ENCODE assay signal across 8 mouse cellular contexts in genomic region chr8:85037681-85038531, GRCm38 (mm10). TPM values are rescaled to one million over a fixed set of nuclear protein-coding genes. Genes with fewer than 3 reads are reported as not detected.
A peak's percentile ranks its signal among the peaks of the same experiment; 100 is the strongest.
DNase-seq lines count a peak whose midpoint lies in the region; ATAC-seq and TF ChIP-seq lines count a peak whose summit lies in the region.

No protein-coding gene starts in this region.

- peak overlapping the region; percentile 96 for H3K9ac ChIP-seq in embryonic facial prominence, embryonic 12.5 days
- H3K9ac ChIP-seq in heart, embryonic 15.5 days, result peak overlapping the region; percentile 95
- peak overlapping the region; percentile 78 for H3K9ac ChIP-seq in liver, postnatal 0 days (replicated peaks)
- peak overlapping the region; percentile 95 for H3K9ac ChIP-seq in neural tube, embryonic 12.5 days

- ATAC-seq in activated CD4-positive, CD25-positive, alpha-beta regulatory T cell, adult 4 months, result peak; percentile 33
- ATAC-seq in embryonic facial prominence, embryonic 12.5 days (ENCODE audit: insufficient number of reproducible peaks, insufficient read depth, low FRiP score, low TSS enrichment), result 0 out of 2 replicates have a peak, but pooled peaks have one; percentile 2
- ATAC-seq in heart, embryonic 15.5 days (replicated peaks; ENCODE audit: insufficient number of reproducible peaks, insufficient read depth, low FRiP score, low read depth), result 0 out of 2 replicates have a peak, but pooled peaks have one; percentile 2
- ATAC-seq in liver, postnatal 0 days, result 0 out of 2 replicates have a peak, but pooled peaks have one; percentile 5
- no peak for ATAC-seq in neural tube, embryonic 12.5 days (ENCODE audit: low FRiP score, low read depth)

- DNase-seq in B cell, adult 2 months, result peak; percentile 40 to 51
- peak; percentile 64 for DNase-seq in kidney, postnatal 10 days
- peak; percentile 76 for DNase-seq in liver, postnatal 0 days
- peak; percentile 54 for DNase-seq in testis, postnatal 14 days (ENCODE audit: low spot score)

- H3K27me3 ChIP-seq in embryonic facial prominence, embryonic 12.5 days, result no peaks in the 10 kb centered on the region
- H3K27me3 ChIP-seq in heart, embryonic 15.5 days, result no peaks in the 10 kb centered on the region
- no peaks in the 10 kb centered on the region for H3K27me3 ChIP-seq in liver, postnatal 0 days (ENCODE audit: insufficient read depth, low read length)
- H3K27me3 ChIP-seq in neural tube, embryonic 12.5 days (replicated peaks), result no peaks in the 10 kb centered on the region

- peaks cover 19% of the 10 kb centered on the region for H3K4me1 ChIP-seq in embryonic facial prominence, embryonic 12.5 days
- peaks cover 31% of the 10 kb centered on the region for H3K4me1 ChIP-seq in heart, embryonic 15.5 days (replicated peaks)
- peaks cover 38% of the 10 kb centered on the region for H3K4me1 ChIP-seq in liver, postnatal 0 days (ENCODE audit: insufficient read depth)
- H3K4me1 ChIP-seq in neural tube, embryonic 12.5 days, result peaks cover 30% of the 10 kb centered on the region

- peak overlapping the region; percentile 100 for H3K27ac ChIP-seq in embryonic facial prominence, embryonic 12.5 days
- peak overlapping the region; percentile 100 for H3K27ac ChIP-seq in heart, embryonic 15.5 days
- H3K27ac ChIP-seq in liver, postnatal 0 days (ENCODE audit: low read depth), result peak overlapping the region; percentile 95
- peak overlapping the region; percentile 98 for H3K27ac ChIP-seq in neural tube, embryonic 12.5 days

- under 1% methylated on average over 57 of the region's 57 CpGs for WGBS in embryonic facial prominence, embryonic 12.5 days
- WGBS in heart, embryonic 15.5 days, result under 1% methylated on average over 57 of the region's 57 CpGs
- under 1% methylated on average over 57 of the region's 57 CpGs for WGBS in liver, postnatal 0 days (ENCODE audit: insufficient replicate concordance)
- under 1% methylated on average over 57 of the region's 57 CpGs for WGBS in neural tube, embryonic 12.5 days

- H3K4me2 ChIP-seq in embryonic facial prominence, embryonic 12.5 days (replicated peaks), result peak overlapping the region; percentile 91
- peak overlapping the region; percentile 84 for H3K4me2 ChIP-seq in heart, embryonic 15.5 days
- H3K4me2 ChIP-seq in liver, postnatal 0 days (ENCODE audit: low read depth, low read length), result peak overlapping the region; percentile 92
- H3K4me2 ChIP-seq in neural tube, embryonic 12.5 days (replicated peaks), result peak overlapping the region; percentile 99

- TF ChIP-seq EP300 in liver, postnatal 0 days (IDR thresholded peaks at IDR 0.05; ENCODE audit: low read depth), result no peak

- H3K4me3 ChIP-seq in embryonic facial prominence, embryonic 12.5 days, result peak overlapping the region; percentile 87
- peak overlapping the region; percentile 91 for H3K4me3 ChIP-seq in heart, embryonic 15.5 days
- H3K4me3 ChIP-seq in liver, postnatal 0 days (ENCODE audit: low read depth, low read length), result peak overlapping the region; percentile 72
- H3K4me3 ChIP-seq in neural tube, embryonic 12.5 days, result peak overlapping the region; percentile 89

- H3K36me3 ChIP-seq in embryonic facial prominence, embryonic 12.5 days, result peaks cover 38% of the 10 kb centered on the region
- H3K36me3 ChIP-seq in heart, embryonic 15.5 days, result peaks cover 22% of the 10 kb centered on the region
- peaks cover 21% of the 10 kb centered on the region for H3K36me3 ChIP-seq in liver, postnatal 0 days (replicated peaks; ENCODE audit: insufficient read depth, low read length)
- peaks cover 35% of the 10 kb centered on the region for H3K36me3 ChIP-seq in neural tube, embryonic 12.5 days

- H3K9me3 ChIP-seq in embryonic facial prominence, embryonic 12.5 days, result no peaks in the 10 kb centered on the region
- H3K9me3 ChIP-seq in heart, embryonic 15.5 days (replicated peaks), result no peaks in the 10 kb centered on the region
- no peaks in the 10 kb centered on the region for H3K9me3 ChIP-seq in liver, postnatal 0 days (ENCODE audit: low read length)
- H3K9me3 ChIP-seq in neural tube, embryonic 12.5 days, result no peaks in the 10 kb centered on the region

- TF ChIP-seq CTCF in liver, postnatal 0 days (IDR thresholded peaks at IDR 0.05; ENCODE audit: low read depth), result no peak

RNA-seq across cellular contexts. Expression of gene Tnpo2, which starts 1.2 kb away (rescaled TPM):
- polyA plus RNA-seq in activated CD4-positive, CD25-positive, alpha-beta regulatory T cell, adult 4 months (2017; shearing (Covaris generic)), result 10 to 100 TPM in 1 of 2 experiments, 1 to 10 TPM in 1; 9.2 to 19.4 TPM
- polyA plus RNA-seq in embryonic facial prominence, embryonic 12.5 days (2016; fragmentation: Nextera tagmentation; extraction: Ambion mirVana), result 31.7 and 33.3 TPM in 2 replicates
- polyA plus RNA-seq in heart, embryonic 15.5 days (2015; fragmentation: Nextera tagmentation; extraction: Ambion mirVana), result 17.7 and 22.8 TPM in 2 replicates
- 7.6 and 8.2 TPM in 2 replicates for polyA plus RNA-seq in liver, postnatal 0 days (2015; fragmentation: Nextera tagmentation; extraction: Ambion mirVana)
- 39.2 and 40.4 TPM in 2 replicates for polyA plus RNA-seq in neural tube, embryonic 12.5 days (2016; fragmentation: Nextera tagmentation; extraction: Ambion mirVana)

RNA-seq across cellular contexts. Expression of gene Trir, which starts 11.3 kb away (rescaled TPM):
- polyA plus RNA-seq in activated CD4-positive, CD25-positive, alpha-beta regulatory T cell, adult 4 months (2017; shearing (Covaris generic)), result 10 to 100 TPM; 26.8 to 30.5 TPM
- 160 and 176 TPM in 2 replicates for polyA plus RNA-seq in embryonic facial prominence, embryonic 12.5 days (2016; fragmentation: Nextera tagmentation; extraction: Ambion mirVana)
- polyA plus RNA-seq in heart, embryonic 15.5 days (2015; fragmentation: Nextera tagmentation; extraction: Ambion mirVana), result 68.4 and 77.2 TPM in 2 replicates
- 63.0 and 73.6 TPM in 2 replicates for polyA plus RNA-seq in liver, postnatal 0 days (2015; fragmentation: Nextera tagmentation; extraction: Ambion mirVana)
- polyA plus RNA-seq in neural tube, embryonic 12.5 days (2016; fragmentation: Nextera tagmentation; extraction: Ambion mirVana), result 180 and 189 TPM in 2 replicates

RNA-seq across cellular contexts. Expression of gene Asna1, which starts 12.8 kb away (rescaled TPM):
- polyA plus RNA-seq in activated CD4-positive, CD25-positive, alpha-beta regulatory T cell, adult 4 months (2017; shearing (Covaris generic)), result 10 to 100 TPM; 55.6 to 98.1 TPM
- polyA plus RNA-seq in embryonic facial prominence, embryonic 12.5 days (2016; fragmentation: Nextera tagmentation; extraction: Ambion mirVana), result 125 and 132 TPM in 2 replicates
- 97.7 and 106 TPM in 2 replicates for polyA plus RNA-seq in heart, embryonic 15.5 days (2015; fragmentation: Nextera tagmentation; extraction: Ambion mirVana)
- 33.2 and 34.4 TPM in 2 replicates for polyA plus RNA-seq in liver, postnatal 0 days (2015; fragmentation: Nextera tagmentation; extraction: Ambion mirVana)
- polyA plus RNA-seq in neural tube, embryonic 12.5 days (2016; fragmentation: Nextera tagmentation; extraction: Ambion mirVana), result 144 and 150 TPM in 2 replicates

RNA-seq across cellular contexts. Expression of gene Fbxw9, which starts 21.9 kb away (rescaled TPM):
- 1 to 10 TPM; 2.8 to 3.1 TPM for polyA plus RNA-seq in activated CD4-positive, CD25-positive, alpha-beta regulatory T cell, adult 4 months (2017; shearing (Covaris generic))
- polyA plus RNA-seq in embryonic facial prominence, embryonic 12.5 days (2016; fragmentation: Nextera tagmentation; extraction: Ambion mirVana), result 32.8 and 35.8 TPM in 2 replicates
- 15.4 and 22.2 TPM in 2 replicates for polyA plus RNA-seq in heart, embryonic 15.5 days (2015; fragmentation: Nextera tagmentation; extraction: Ambion mirVana)
- polyA plus RNA-seq in liver, postnatal 0 days (2015; fragmentation: Nextera tagmentation; extraction: Ambion mirVana), result 14.4 and 14.9 TPM in 2 replicates
- 38.1 and 40.5 TPM in 2 replicates for polyA plus RNA-seq in neural tube, embryonic 12.5 days (2016; fragmentation: Nextera tagmentation; extraction: Ambion mirVana)

RNA-seq across cellular contexts. Expression of gene Best2, which starts 23.6 kb away (rescaled TPM):
- not detected for polyA plus RNA-seq in activated CD4-positive, CD25-positive, alpha-beta regulatory T cell, adult 4 months (2017; shearing (Covaris generic))
- polyA plus RNA-seq in embryonic facial prominence, embryonic 12.5 days (2016; fragmentation: Nextera tagmentation; extraction: Ambion mirVana), result 0.08 TPM in 1 of 2 replicates, not detected in the other
- polyA plus RNA-seq in heart, embryonic 15.5 days (2015; fragmentation: Nextera tagmentation; extraction: Ambion mirVana), result not detected in 2 replicates
- not detected in 2 replicates for polyA plus RNA-seq in liver, postnatal 0 days (2015; fragmentation: Nextera tagmentation; extraction: Ambion mirVana)
- polyA plus RNA-seq in neural tube, embryonic 12.5 days (2016; fragmentation: Nextera tagmentation; extraction: Ambion mirVana), result not detected in 2 replicates
